Comparison of ENCODE assay signal across 12 mouse cellular contexts in the genomic region with DNA sequence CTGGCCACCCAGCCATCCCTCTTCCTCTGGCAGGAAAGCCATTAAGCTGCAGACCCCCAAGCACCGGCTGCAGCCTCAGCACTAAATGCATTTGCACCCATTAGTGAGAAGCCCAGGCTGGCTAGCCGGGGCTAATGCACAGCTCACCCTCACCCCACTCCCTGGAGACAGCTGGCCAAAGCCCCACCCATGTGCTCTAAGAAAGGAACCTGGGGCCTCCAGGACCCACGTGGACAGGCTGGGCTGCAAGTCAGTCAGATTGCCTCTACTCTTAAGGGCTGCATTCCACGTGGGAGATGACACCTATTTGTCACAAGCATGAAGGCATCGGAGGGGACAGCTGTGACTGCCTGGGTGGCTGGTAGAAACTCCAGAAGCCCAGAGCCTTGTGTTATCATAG. TPM values are rescaled to one million over a fixed set of nuclear protein-coding genes. Genes with fewer than 3 reads are reported as not detected.
DNase-seq lines count a peak whose midpoint lies in the region; ATAC-seq and TF ChIP-seq lines count a peak whose summit lies in the region.
"Had no signal": no experiment of that assay in that cellular context is flagged by ENCODE, and none has a peak within 500 bp of the region (broad histone marks: within the 10 kb centered on the region; RNA-seq: fewer than 3 reads in every experiment).

No protein-coding gene starts in this region.

- no peaks in the 10 kb centered on the region for H3K36me3 ChIP-seq in heart, embryonic 16.5 days (ENCODE audit: control insufficient read depth, insufficient read depth)
- no peaks in the 10 kb centered on the region for H3K36me3 ChIP-seq in heart, embryonic 11.5 days (ENCODE audit: control insufficient read depth, insufficient read depth, low read length)
- no peaks in the 10 kb centered on the region for H3K36me3 ChIP-seq in C2C12 (ENCODE audit: control insufficient read depth, insufficient read depth)
- H3K36me3 ChIP-seq in embryonic facial prominence, embryonic 14.5 days (ENCODE audit: control insufficient read depth, insufficient read depth, low read length), result no peaks in the 10 kb centered on the region
- no peaks in the 10 kb centered on the region for H3K36me3 ChIP-seq in intestine, postnatal 0 days (ENCODE audit: control insufficient read depth, insufficient read depth)

- peaks cover 23% of the 10 kb centered on the region for H3K4me1 ChIP-seq in heart, embryonic 16.5 days (ENCODE audit: control insufficient read depth, insufficient read depth, low read length)
- H3K4me1 ChIP-seq in heart, embryonic 11.5 days (ENCODE audit: control insufficient read depth, insufficient read depth, low read length), result peaks cover 32% of the 10 kb centered on the region
- H3K4me1 ChIP-seq in embryonic facial prominence, embryonic 14.5 days (ENCODE audit: control insufficient read depth, insufficient read depth, low read length), result peaks cover 24% of the 10 kb centered on the region
- H3K4me1 ChIP-seq in intestine, postnatal 0 days (replicated peaks; ENCODE audit: control insufficient read depth, insufficient read depth, low read length), result no peaks in the 10 kb centered on the region; the same call in 1 of the 2 replicates

- H3K79me2 ChIP-seq in C2C12 (ENCODE audit: control insufficient read depth, insufficient read depth), result no peaks in the 10 kb centered on the region

- TF ChIP-seq CTCF in C2C12 (IDR thresholded peaks at IDR 0.05; ENCODE audit: control insufficient read depth, insufficient read depth, insufficient read length), result no peak
- no peak for TF ChIP-seq CTCF in intestine, postnatal 0 days (IDR thresholded peaks at IDR 0.05; ENCODE audit: low read depth)

- H3K27ac ChIP-seq in heart, embryonic 16.5 days (ENCODE audit: low read length), result no peak overlapping the region
- no peak overlapping the region for H3K27ac ChIP-seq in heart, embryonic 11.5 days (ENCODE audit: low read depth, low read length)
- no peak overlapping the region for H3K27ac ChIP-seq in embryonic facial prominence, embryonic 14.5 days (replicated peaks; ENCODE audit: low read depth, low read length)
- H3K27ac ChIP-seq in intestine, postnatal 0 days (ENCODE audit: low read depth, low read length), result no peak overlapping the region

- no peaks in the 10 kb centered on the region for H3K9me3 ChIP-seq in heart, embryonic 16.5 days (replicated peaks; ENCODE audit: control insufficient read depth, low read length)
- H3K9me3 ChIP-seq in heart, embryonic 11.5 days (replicated peaks; ENCODE audit: control insufficient read depth, low read length), result no peaks in the 10 kb centered on the region
- H3K9me3 ChIP-seq in embryonic facial prominence, embryonic 14.5 days (ENCODE audit: control insufficient read depth, low read length), result no peaks in the 10 kb centered on the region
- no peaks in the 10 kb centered on the region for H3K9me3 ChIP-seq in intestine, postnatal 0 days (ENCODE audit: control insufficient read depth)

- H3K4me2 ChIP-seq in heart, embryonic 16.5 days (ENCODE audit: low read depth, low read length), result no peak overlapping the region
- no peak overlapping the region for H3K4me2 ChIP-seq in heart, embryonic 11.5 days
- H3K4me2 ChIP-seq in embryonic facial prominence, embryonic 14.5 days (ENCODE audit: low read depth, low read length), result no peak overlapping the region
- H3K4me2 ChIP-seq in intestine, postnatal 0 days (replicated peaks; ENCODE audit: low read depth), result no peak overlapping the region

- H3ac ChIP-seq in C2C12 (ENCODE audit: control insufficient read depth, insufficient read length, low read depth), result no peak overlapping the region

- H3K27me3 ChIP-seq in heart, embryonic 16.5 days (ENCODE audit: control insufficient read depth, insufficient read depth, low read length), result no peaks in the 10 kb centered on the region
- no peaks in the 10 kb centered on the region for H3K27me3 ChIP-seq in heart, embryonic 11.5 days (ENCODE audit: control insufficient read depth, insufficient read depth, low read length)
- H3K27me3 ChIP-seq in C2C12 (ENCODE audit: control insufficient read depth, insufficient read depth, insufficient read length), result no peaks in the 10 kb centered on the region
- no peaks in the 10 kb centered on the region for H3K27me3 ChIP-seq in embryonic facial prominence, embryonic 14.5 days (replicated peaks; ENCODE audit: control insufficient read depth, insufficient read depth, low read length)
- no peaks in the 10 kb centered on the region for H3K27me3 ChIP-seq in intestine, postnatal 0 days (replicated peaks; ENCODE audit: control insufficient read depth, insufficient read depth, low read length)

- H3K9ac ChIP-seq in heart, embryonic 16.5 days (ENCODE audit: low read length), result peak overlapping the region; percentile 21; the same call in 1 of the 2 replicates
- H3K9ac ChIP-seq in heart, embryonic 11.5 days (ENCODE audit: low read depth, low read length), result no peak overlapping the region; the same call in 1 of the 2 replicates
- no peak overlapping the region for H3K9ac ChIP-seq in embryonic facial prominence, embryonic 14.5 days (ENCODE audit: low read depth, low read length)
- no peak overlapping the region for H3K9ac ChIP-seq in intestine, postnatal 0 days (ENCODE audit: low read depth, low read length)

- ATAC-seq in heart, embryonic 16.5 days (replicated peaks; ENCODE audit: extremely low read depth, insufficient read depth, low FRiP score), result no peak
- no peak for ATAC-seq in heart, embryonic 11.5 days (replicated peaks; ENCODE audit: insufficient number of reproducible peaks, low FRiP score, low TSS enrichment)
- 0 out of 2 replicates have a peak, but pooled peaks have one; percentile 19 for ATAC-seq in embryonic facial prominence, embryonic 14.5 days (ENCODE audit: low read depth)
- ATAC-seq in intestine, postnatal 0 days, result peak; percentile 28; the same call in 1 of the 2 replicates
- ATAC-seq in inflammation-experienced regulatory T-cells, adult 6 months, result no peak

- no peak for DNase-seq in embryonic facial prominence, embryonic 14.5 days (ENCODE audit: low spot score)
- no peak for DNase-seq in adrenal gland, adult 18-20 months (ENCODE audit: low spot score in 2 of 2)
- no peak for DNase-seq in adrenal gland, adult 2 months
- DNase-seq: cerebellum, postnatal 25 days; gastrocnemius, postnatal 14 days; left cerebral cortex, postnatal 4 days had no signal

- no peaks in the 10 kb centered on the region for H3K79me3 ChIP-seq in C2C12 (ENCODE audit: low read depth)

- no peak overlapping the region for H3K4me3 ChIP-seq in heart, embryonic 16.5 days (ENCODE audit: low read length)
- H3K4me3 ChIP-seq in heart, embryonic 11.5 days (ENCODE audit: low read depth, low read length), result no peak overlapping the region
- no peak overlapping the region for H3K4me3 ChIP-seq in C2C12 (ENCODE audit: insufficient read depth, poor library complexity, severe bottlenecking)
- H3K4me3 ChIP-seq in embryonic facial prominence, embryonic 14.5 days (ENCODE audit: low read depth, low read length), result no peak overlapping the region
- H3K4me3 ChIP-seq in intestine, postnatal 0 days (ENCODE audit: low read depth, low read length), result no peak overlapping the region
- H3K4me3 ChIP-seq: erythroblast, embryonic 14.5 days had no signal

- 19% methylated on average over 5 of the region's 5 CpGs for WGBS in heart, embryonic 16.5 days
- WGBS in heart, embryonic 11.5 days (ENCODE audit: insufficient replicate concordance), result 15% methylated on average over 5 of the region's 5 CpGs
- WGBS in embryonic facial prominence, embryonic 14.5 days, result 36% methylated on average over 5 of the region's 5 CpGs
- WGBS in intestine, postnatal 0 days, result 14% methylated on average over 5 of the region's 5 CpGs

TF ChIP-seq in C2C12, 6 proteins besides CTCF, POLR2A, EP300 and RAD21:
- TF ChIP-seq MAX (IDR thresholded peaks at IDR 0.05) (peak; percentile 72), FOSL1 (IDR thresholded peaks at IDR 0.05; ENCODE audit: insufficient read depth, low read length, poor library complexity, severe bottlenecking) (no peak), USF1 (IDR thresholded peaks at IDR 0.05; ENCODE audit: low read depth) (peak; percentile 42), CEBPB (IDR thresholded peaks at IDR 0.05; ENCODE audit: low read depth) (no peak), MYOD1 (IDR thresholded peaks at IDR 0.05; ENCODE audit: control insufficient read depth, insufficient read length, low read depth) (peak; percentile 5)

RNA-seq across cellular contexts. Expression of gene Cstad, which starts 48.0 kb away (rescaled TPM):
- 1.4 TPM in 2 replicates for polyA plus RNA-seq in heart, embryonic 16.5 days (2015; fragmentation: Nextera tagmentation; extraction: Ambion mirVana)
- 1.7 and 2.4 TPM in 2 replicates for polyA plus RNA-seq in heart, embryonic 11.5 days (2014; fragmentation: Nextera tagmentation; extraction: Ambion mirVana)
- polyA plus RNA-seq in C2C12 (2012; fragmentation: generic; extraction: Trizol), result 0.47 TPM
- polyA plus RNA-seq in embryonic facial prominence, embryonic 14.5 days (2014; fragmentation: Nextera tagmentation; extraction: Ambion mirVana), result 0.96 and 1.7 TPM in 2 replicates
- polyA plus RNA-seq in intestine, postnatal 0 days (2015; fragmentation: Nextera tagmentation; extraction: Ambion mirVana), result 0.53 and 0.63 TPM in 2 replicates
- under 1 TPM in 1 of 2 experiments, not detected in 1; 0.51 TPM for total RNA-seq in adrenal gland, adult 18-20 months (2021)
- 1 to 10 TPM; 1.1 to 1.8 TPM for total RNA-seq in adrenal gland, adult 2 months (2021)
- 0.29 and 0.30 TPM in 2 replicates for polyA plus RNA-seq in adrenal gland, adult 2 months (2012; rRNA removed)
- polyA plus RNA-seq in inflammation-experienced regulatory T-cells, adult 6 months (2017; shearing (Covaris generic)), result 1 to 10 TPM; 3.0 to 8.3 (median 4.3) TPM
- polyA plus RNA-seq: erythroblast, embryonic 14.5 days had no signal

Comparison
In these comparisons a context has a peak if more than half of its experiments do, and no peak if none do; other contexts are left out.
1. ATAC-seq: peak in embryonic facial prominence, embryonic 14.5 days (single experiment) and intestine, postnatal 0 days (single experiment); none in heart, embryonic 16.5 days (single experiment), heart, embryonic 11.5 days (single experiment) and inflammation-experienced regulatory T-cells, adult 6 months (single experiment).